Mouse (Mus musculus) megakaryocyte-erythroid progenitor cell, adult 5-6 weeks (primary cell): ENCODE results near the gene C1ql1. TPM values are rescaled to one million over a fixed set of nuclear protein-coding genes. Genes with fewer than 3 reads are reported as not detected.

ENCODE experiments used
- ATAC-seq: replicated peaks from 2 replicates; pipeline ENCODE4 v1.8.0; 2016; ENCODE audit warnings: mild to moderate bottlenecking, inconsistent platforms; ENCODE audit not compliant: severe bottlenecking, poor library complexity, low FRiP score, low TSS enrichment
- total RNA-seq, 2 experiments: library from RNA; stranded (forward) in 1 of 2; stranded (reverse) in 1 of 2; fragments of 200-1000, 215-1000 nt in 1 of 2; fragments of >200 nt in 1 of 2; fragmentation: Nextera tagmentation in 1 of 2; gene quantifications; 2 replicates each; pipeline ENCODE4 v1.2.3; 2014 to 2017

The C1ql1 gene
- total RNA-seq, 2 experiments from 2014 or later = not detected

- ATAC-seq = no peak
Observed at GRCm38 (mm10) chr11:102918077-102918476, 28.4 kb downstream of the C1ql1 start.

DNA sequence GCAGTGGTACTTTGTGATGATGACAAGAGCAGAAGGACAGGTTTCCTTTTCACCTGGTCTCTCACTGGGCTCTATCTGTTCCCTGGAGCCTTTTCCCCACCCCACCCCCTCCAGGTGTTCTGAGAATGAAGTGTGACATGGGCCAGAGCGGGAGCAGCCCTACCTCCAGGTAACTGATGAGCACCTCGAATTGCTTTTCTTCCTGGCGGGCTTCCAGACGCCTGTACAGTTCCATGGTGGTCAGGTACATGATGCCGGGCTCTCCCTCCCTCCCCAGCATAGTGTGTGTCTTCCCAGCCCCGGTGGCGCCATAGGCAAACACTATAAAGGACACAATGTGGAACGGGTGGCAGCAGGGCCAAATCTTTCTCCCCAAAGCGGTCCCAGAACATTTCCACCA, 31.1 kb downstream of the C1ql1 start:
- no peak for ATAC-seq

GRCm38 (mm10) chr11:102911376-102911775, 35.1 kb downstream of the C1ql1 start:
- ATAC-seq = no peak

DNA sequence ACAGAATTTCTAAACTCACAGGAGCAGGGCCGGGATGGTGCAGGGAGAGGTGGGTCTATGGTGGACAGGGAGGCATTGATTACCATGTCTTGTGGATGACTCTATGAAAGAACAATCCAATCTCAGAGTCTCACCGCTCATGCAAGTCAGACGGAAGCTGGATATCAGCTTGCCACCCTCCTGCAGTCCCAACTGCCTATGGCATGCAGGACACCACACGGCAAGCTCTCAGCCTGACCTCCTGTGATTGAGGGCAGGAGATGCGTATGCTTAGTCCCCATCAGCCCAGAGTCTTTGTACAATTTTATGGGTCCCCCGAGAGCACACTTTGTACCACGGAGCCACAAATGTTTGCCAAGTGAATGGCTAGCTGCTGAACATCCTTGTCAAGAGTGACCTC, 42.8 kb downstream of the C1ql1 start:
- ATAC-seq = no peak

- ATAC-seq = no peak
Observed at GRCm38 (mm10) chr11:102902107-102902506, 44.4 kb downstream of the C1ql1 start.

- ATAC-seq = peak; percentile 24; the same call in 1 of the 2 replicates
Observed at GRCm38 (mm10) chr11:102901199-102901598, 45.3 kb downstream of the C1ql1 start.

GRCm38 (mm10) chr11:102900763-102901162, 45.7 kb downstream of the C1ql1 start, which contains the start of gene Gfap:
Gfap (minus strand) TSS chr11:102900912.
- ATAC-seq = peak; percentile 55

DNA sequence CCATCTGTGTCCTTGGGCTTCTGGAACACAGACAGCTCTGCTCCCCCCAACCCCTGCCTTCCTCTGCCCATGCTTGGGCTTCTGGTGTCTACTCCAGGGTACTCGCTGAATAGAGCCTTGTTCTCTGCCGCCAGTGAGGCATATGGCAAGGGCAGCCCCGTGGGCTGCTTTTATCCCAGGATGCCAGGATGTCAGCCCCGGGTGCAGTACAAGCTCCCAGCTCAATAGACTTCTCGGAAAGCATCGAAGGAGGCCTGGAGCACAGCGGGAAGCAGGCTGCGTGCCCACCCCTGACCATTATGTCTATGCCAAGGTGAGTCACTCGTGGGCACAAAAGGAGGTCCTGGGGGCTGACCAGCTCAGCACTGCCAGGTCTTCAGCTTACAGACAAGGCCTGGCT, 48.1 kb downstream of the C1ql1 start:
- ATAC-seq = no peak

- ATAC-seq = no peak
Observed at GRCm38 (mm10) chr11:102896641-102897040, 49.8 kb downstream of the C1ql1 start.

DNA sequence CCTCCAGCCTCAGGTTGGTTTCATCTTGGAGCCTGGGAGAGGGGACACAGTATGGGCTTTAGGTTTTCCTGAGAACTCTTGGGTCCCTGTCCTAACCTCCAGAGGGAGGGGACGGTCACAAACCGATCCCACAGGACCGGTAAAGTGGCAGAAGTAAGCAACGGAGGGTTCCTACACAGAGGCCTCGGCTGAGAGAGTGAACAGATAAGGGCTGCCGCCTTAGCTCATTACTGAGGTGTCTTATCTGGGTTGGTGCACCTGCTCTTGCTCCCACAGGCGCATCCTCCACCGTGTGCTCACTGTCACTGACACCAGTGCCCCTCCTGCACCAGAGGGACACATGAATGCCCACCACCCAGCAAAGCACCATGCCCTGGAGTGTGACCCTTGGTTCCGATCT, 50.7 kb downstream of the C1ql1 start:
- ATAC-seq = peak; percentile 90

DNA sequence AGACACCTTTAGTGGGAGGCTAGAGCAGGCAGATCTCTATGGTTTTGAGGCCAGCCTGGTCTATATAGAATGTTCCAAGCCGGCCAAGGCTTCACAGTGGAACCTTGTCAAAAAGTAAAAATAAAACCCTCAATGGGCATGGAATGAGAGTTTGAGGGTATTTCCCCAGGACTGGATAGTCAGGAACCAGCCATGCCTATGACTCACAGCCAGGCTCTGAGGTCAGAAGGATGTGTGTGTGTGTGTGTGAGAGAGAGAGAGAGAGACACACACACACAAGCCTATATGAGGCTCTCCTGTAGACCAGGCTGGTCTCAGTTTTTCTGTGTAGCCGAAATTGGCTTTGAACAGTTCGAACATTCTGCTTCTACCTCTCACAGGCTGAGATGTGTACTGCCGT, 51.8 kb downstream of the C1ql1 start:
- ATAC-seq = no peak

DNA sequence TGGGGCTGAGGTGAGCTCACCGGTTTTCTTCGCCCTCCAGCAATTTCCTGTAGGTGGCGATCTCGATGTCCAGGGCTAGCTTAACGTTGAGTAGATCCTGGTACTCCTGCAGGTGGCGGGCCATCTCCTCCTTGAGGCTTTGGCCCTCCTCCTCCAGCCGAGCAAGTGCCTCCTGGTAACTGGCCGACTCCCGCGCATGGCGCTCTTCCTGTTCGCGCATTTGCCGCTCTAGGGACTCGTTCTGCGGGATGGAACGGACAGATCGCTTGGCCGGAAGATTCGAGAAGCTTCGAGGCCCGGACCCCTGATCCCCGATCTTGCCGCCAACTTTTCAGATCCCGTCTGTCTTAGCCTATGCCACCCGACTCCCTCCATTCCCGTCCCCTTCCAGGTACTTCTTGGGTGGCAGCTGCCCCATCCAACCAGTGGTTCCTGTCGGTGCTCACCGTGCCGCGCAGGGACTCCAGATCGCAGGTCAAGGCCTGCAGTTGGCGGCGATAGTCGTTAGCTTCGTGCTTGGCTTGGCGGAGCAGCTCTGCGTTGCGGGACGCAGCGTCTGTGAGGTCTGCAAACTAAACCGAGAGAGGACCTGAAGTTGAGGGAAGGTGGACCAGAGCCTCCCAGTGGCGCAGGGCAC, 53.4 kb downstream of the C1ql1 start:
- peak; percentile 83 for ATAC-seq

DNA sequence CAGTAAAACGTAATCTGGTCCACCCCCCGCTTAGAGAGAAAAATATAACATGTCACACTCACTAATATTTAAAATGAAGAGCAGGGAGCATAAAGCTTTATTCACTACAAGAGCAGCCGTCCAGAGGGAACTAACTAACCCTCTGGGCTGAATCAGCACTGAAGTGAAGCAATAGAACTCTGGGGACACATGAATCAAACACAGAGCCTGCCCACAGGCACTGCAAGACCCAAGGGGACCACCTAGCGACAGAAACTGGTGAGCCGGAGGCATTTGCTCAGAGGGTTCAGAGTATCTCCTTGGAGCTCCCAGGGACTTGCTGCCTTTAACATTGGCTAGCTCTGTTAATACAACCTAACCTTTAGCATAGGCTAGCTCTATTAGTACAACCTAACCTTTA, 56.4 kb downstream of the C1ql1 start:
- no peak for ATAC-seq

Other genes starting within 250 kb of the C1ql1 start
- gene Ccdc43, start 248.9 kb downstream of the C1ql1 start, total RNA-seq (2014; fragmentation: Nextera tagmentation) = 20.5 and 21.0 TPM in 2 replicates
- 38.7 and 42.4 TPM in 2 replicates for gene Ccdc43, start 248.9 kb downstream of the C1ql1 start, total RNA-seq (2017)
- 0.28 and 3.0 TPM in 2 replicates for gene Adam11, start 185.2 kb downstream of the C1ql1 start, total RNA-seq (2014; fragmentation: Nextera tagmentation)
- 0.14 and 0.15 TPM in 2 replicates for gene Adam11, start 185.2 kb downstream of the C1ql1 start, total RNA-seq (2017)
- gene Gjc1, start 127.0 kb downstream of the C1ql1 start, total RNA-seq (2014; fragmentation: Nextera tagmentation) = not detected in 2 replicates
- not detected in 2 replicates for gene Gjc1, start 127.0 kb downstream of the C1ql1 start, total RNA-seq (2017)
- gene Higd1b, start 110.8 kb downstream of the C1ql1 start, total RNA-seq (2014; fragmentation: Nextera tagmentation) = not detected in 2 replicates
- gene Higd1b, start 110.8 kb downstream of the C1ql1 start, total RNA-seq (2017) = not detected in 2 replicates
- 335 and 342 TPM in 2 replicates for gene Eftud2, start 65.7 kb downstream of the C1ql1 start, total RNA-seq (2014; fragmentation: Nextera tagmentation)
- 171 and 175 TPM in 2 replicates for gene Eftud2, start 65.7 kb downstream of the C1ql1 start, total RNA-seq (2017)
- gene Ccdc103, start 65.5 kb downstream of the C1ql1 start, total RNA-seq (2014; fragmentation: Nextera tagmentation) = 2.0 TPM in 1 of 2 replicates, not detected in the other
- gene Ccdc103, start 65.5 kb downstream of the C1ql1 start, total RNA-seq (2017) = not detected in 2 replicates
- not detected in 2 replicates for gene Fam187a, start 61.5 kb downstream of the C1ql1 start, total RNA-seq (2014; fragmentation: Nextera tagmentation)
- gene Fam187a, start 61.5 kb downstream of the C1ql1 start, total RNA-seq (2017) = not detected in 2 replicates
- 0.40 and 1.1 TPM in 2 replicates for gene Gfap, start 45.8 kb downstream of the C1ql1 start, total RNA-seq (2014; fragmentation: Nextera tagmentation)
- gene Gfap, start 45.8 kb downstream of the C1ql1 start, total RNA-seq (2017) = 0.08 and 1.5 TPM in 2 replicates
- 26.7 and 29.3 TPM in 2 replicates for gene Kif18b, start 21.6 kb downstream of the C1ql1 start, total RNA-seq (2014; fragmentation: Nextera tagmentation)
- gene Kif18b, start 21.6 kb downstream of the C1ql1 start, total RNA-seq (2017) = 11.4 and 14.5 TPM in 2 replicates
- gene Nmt1, start 81.5 kb upstream of the C1ql1 start, total RNA-seq (2014; fragmentation: Nextera tagmentation) = 33.2 and 36.9 TPM in 2 replicates
- gene Nmt1, start 81.5 kb upstream of the C1ql1 start, total RNA-seq (2017) = 37.6 and 42.0 TPM in 2 replicates
- 24.5 and 40.3 TPM in 2 replicates for gene Dcakd, start 81.6 kb upstream of the C1ql1 start, total RNA-seq (2014; fragmentation: Nextera tagmentation)
- gene Dcakd, start 81.6 kb upstream of the C1ql1 start, total RNA-seq (2017) = 4.0 and 9.3 TPM in 2 replicates
- not detected in 2 replicates for gene Plcd3, start 155.0 kb upstream of the C1ql1 start, total RNA-seq (2014; fragmentation: Nextera tagmentation)
- not detected in 2 replicates for gene Plcd3, start 155.0 kb upstream of the C1ql1 start, total RNA-seq (2017)
- 6.8 and 15.5 TPM in 2 replicates for gene Acbd4, start 155.0 kb upstream of the C1ql1 start, total RNA-seq (2014; fragmentation: Nextera tagmentation)
- gene Acbd4, start 155.0 kb upstream of the C1ql1 start, total RNA-seq (2017) = 10.8 and 11.4 TPM in 2 replicates
- gene Hexim1, start 169.5 kb upstream of the C1ql1 start, total RNA-seq (2014; fragmentation: Nextera tagmentation) = 10.5 and 15.5 TPM in 2 replicates
- gene Hexim1, start 169.5 kb upstream of the C1ql1 start, total RNA-seq (2017) = 22.8 and 32.0 TPM in 2 replicates
- 4.1 and 12.1 TPM in 2 replicates for gene Hexim2, start 185.7 kb upstream of the C1ql1 start, total RNA-seq (2014; fragmentation: Nextera tagmentation)
- 1.6 and 7.8 TPM in 2 replicates for gene Hexim2, start 185.7 kb upstream of the C1ql1 start, total RNA-seq (2017)
- gene Fmnl1, start 224.4 kb upstream of the C1ql1 start, total RNA-seq (2014; fragmentation: Nextera tagmentation) = 32.2 and 35.9 TPM in 2 replicates
- 7.4 and 9.7 TPM in 2 replicates for gene Fmnl1, start 224.4 kb upstream of the C1ql1 start, total RNA-seq (2017)